Mouse (Mus musculus) testis, adult 2 months (tissue): ENCODE measurements at regions not wholly inside any gene's neighbourhood (a gene's known extent, or its start where the extent isn't known, plus 50 kb on each side); places are given as distances from the start of the nearest gene placed in this dataset.

Experiments used
- CTCF ChIP-seq: fragments of 200-500 bp; IDR thresholded peaks from 2 replicates; pipeline ENCODE4 v1.5.1; 2012; ENCODE audit warnings: low read depth, mild to moderate bottlenecking, inconsistent platforms, low read length, moderate library complexity; ENCODE audit not compliant: control insufficient read depth, insufficient read depth, insufficient replicate concordance
- POLR2A ChIP-seq: fragments of 200-500 bp; IDR thresholded peaks from 2 replicates; pipeline ENCODE4 v1.6.1; 2012; ENCODE audit warnings: low read depth, mild to moderate bottlenecking, inconsistent platforms, low read length, moderate library complexity; ENCODE audit not compliant: control insufficient read depth

GRCm38 (mm10) chr4:32156965-32157364 is 81.6 kb upstream of the Bach2 start:
- no peak for TF ChIP-seq CTCF
- TF ChIP-seq POLR2A, result no peak
